Mouse (Mus musculus): Measurements from ENCODE around the gene Uck2. TPM values are rescaled to one million over a fixed set of nuclear protein-coding genes. Genes with fewer than 3 reads are reported as not detected.

The Uck2 gene
- polyA plus RNA-seq, 1 experiment = 160 TPM

GRCm38 (mm10) chr1:167307674-167308073 lies 22.6 kb upstream of the Uck2 start:
- H3K4me1 ChIP-seq (ENCODE audit: control insufficient read depth, insufficient read depth, low read length) = no peaks in the 10 kb centered on the region; the same call in 1 of the 2 replicates
- peak overlapping the region; percentile 100; the same call in 1 of the 2 replicates for H3K27ac ChIP-seq (ENCODE audit: control insufficient read depth, insufficient read depth, low read depth, low read length)
- no peaks in the 10 kb centered on the region for H3K36me3 ChIP-seq (ENCODE audit: control insufficient read depth, insufficient read depth, low read length)
- peak overlapping the region; percentile 98 for H3K4me3 ChIP-seq (ENCODE audit: control insufficient read depth, low read depth, low read length)
- no peaks in the 10 kb centered on the region for H3K27me3 ChIP-seq (ENCODE audit: control insufficient read depth, insufficient read depth, low read length)
- TF ChIP-seq POLR2A (IDR thresholded peaks at IDR 0.05; ENCODE audit: control insufficient read depth, low read depth, low read length) (no peak), CTCF (IDR thresholded peaks at IDR 0.05; ENCODE audit: control insufficient read depth, insufficient read depth, insufficient replicate concordance, low read depth, low read length) (no peak)

- Histone ChIP-seq H3K27ac (ENCODE audit: control insufficient read depth, insufficient read depth, low read depth, low read length) (no peak overlapping the region), H3K4me3 (ENCODE audit: control insufficient read depth, low read depth, low read length) (no peak overlapping the region), H3K27me3 (ENCODE audit: control insufficient read depth, insufficient read depth, low read length) (no peaks in the 10 kb centered on the region), H3K4me1 (ENCODE audit: control insufficient read depth, insufficient read depth, low read length) (no peaks in the 10 kb centered on the region; the same call in 1 of the 2 replicates), H3K36me3 (ENCODE audit: control insufficient read depth, insufficient read depth, low read length) (no peaks in the 10 kb centered on the region)
- TF ChIP-seq POLR2A (IDR thresholded peaks at IDR 0.05; ENCODE audit: control insufficient read depth, low read depth, low read length) (no peak), CTCF (IDR thresholded peaks at IDR 0.05; ENCODE audit: control insufficient read depth, insufficient read depth, insufficient replicate concordance, low read depth, low read length) (peak; percentile 30; the same call in 1 of the 2 replicates)
These were observed 21.5 kb upstream of the Uck2 start for GRCm38 (mm10) chr1:167306451-167307240.

GRCm38 (mm10) chr1:167305501-167306137 lies 20.5 kb upstream of the Uck2 start:
- Histone ChIP-seq H3K27me3 (ENCODE audit: control insufficient read depth, insufficient read depth, low read length) (no peaks in the 10 kb centered on the region), H3K4me1 (ENCODE audit: control insufficient read depth, insufficient read depth, low read length) (no peaks in the 10 kb centered on the region; the same call in 1 of the 2 replicates), H3K27ac (ENCODE audit: control insufficient read depth, insufficient read depth, low read depth, low read length) (no peak overlapping the region), H3K4me3 (ENCODE audit: control insufficient read depth, low read depth, low read length) (no peak overlapping the region), H3K36me3 (ENCODE audit: control insufficient read depth, insufficient read depth, low read length) (no peaks in the 10 kb centered on the region)
- TF ChIP-seq CTCF (IDR thresholded peaks at IDR 0.05; ENCODE audit: control insufficient read depth, insufficient read depth, insufficient replicate concordance, low read depth, low read length) = no peak
- no peak for TF ChIP-seq POLR2A (IDR thresholded peaks at IDR 0.05; ENCODE audit: control insufficient read depth, low read depth, low read length)

DNA sequence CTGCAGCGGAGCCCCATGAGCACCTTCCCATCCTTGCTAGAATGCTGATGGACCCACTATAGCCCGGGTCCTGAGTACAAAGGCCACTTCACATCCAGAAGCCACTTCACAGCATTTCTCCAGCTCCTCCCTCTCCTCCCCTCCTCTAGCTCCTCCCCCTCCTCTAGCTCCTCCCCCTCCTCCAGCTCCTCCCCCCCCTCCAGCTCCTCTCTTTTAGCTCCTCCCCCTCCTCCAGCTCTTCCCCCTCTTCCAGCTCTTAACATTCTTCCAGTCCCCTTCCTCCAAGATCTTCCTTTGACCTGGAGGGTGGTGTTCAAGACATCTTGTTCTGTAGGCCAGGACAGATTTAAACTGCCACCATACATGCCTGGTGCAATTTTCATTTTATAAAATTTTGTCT lies 15.0 kb upstream of the Uck2 start:
- Histone ChIP-seq H3K36me3 (ENCODE audit: control insufficient read depth, insufficient read depth, low read length) (no peaks in the 10 kb centered on the region), H3K27me3 (ENCODE audit: control insufficient read depth, insufficient read depth, low read length) (no peaks in the 10 kb centered on the region), H3K4me1 (ENCODE audit: control insufficient read depth, insufficient read depth, low read length) (no peaks in the 10 kb centered on the region), H3K27ac (ENCODE audit: control insufficient read depth, insufficient read depth, low read depth, low read length) (no peak overlapping the region), H3K4me3 (ENCODE audit: control insufficient read depth, low read depth, low read length) (no peak overlapping the region)
- TF ChIP-seq CTCF (IDR thresholded peaks at IDR 0.05; ENCODE audit: control insufficient read depth, insufficient read depth, insufficient replicate concordance, low read depth, low read length) = no peak
- TF ChIP-seq POLR2A (IDR thresholded peaks at IDR 0.05; ENCODE audit: control insufficient read depth, low read depth, low read length) = no peak

- Histone ChIP-seq H3K27me3 (ENCODE audit: control insufficient read depth, insufficient read depth, low read length) (no peaks in the 10 kb centered on the region), H3K4me3 (ENCODE audit: control insufficient read depth, low read depth, low read length) (no peak overlapping the region), H3K4me1 (ENCODE audit: control insufficient read depth, insufficient read depth, low read length) (no peaks in the 10 kb centered on the region), H3K27ac (ENCODE audit: control insufficient read depth, insufficient read depth, low read depth, low read length) (no peak overlapping the region), H3K36me3 (ENCODE audit: control insufficient read depth, insufficient read depth, low read length) (no peaks in the 10 kb centered on the region)
- no peak for TF ChIP-seq POLR2A (IDR thresholded peaks at IDR 0.05; ENCODE audit: control insufficient read depth, low read depth, low read length)
- TF ChIP-seq CTCF (IDR thresholded peaks at IDR 0.05; ENCODE audit: control insufficient read depth, insufficient read depth, insufficient replicate concordance, low read depth, low read length) = no peak
These were observed 10.7 kb upstream of the Uck2 start for GRCm38 (mm10) chr1:167295679-167296402.

- Histone ChIP-seq H3K36me3 (ENCODE audit: control insufficient read depth, insufficient read depth, low read length) (no peaks in the 10 kb centered on the region), H3K4me1 (ENCODE audit: control insufficient read depth, insufficient read depth, low read length) (no peaks in the 10 kb centered on the region; the same call in 1 of the 2 replicates), H3K27me3 (ENCODE audit: control insufficient read depth, insufficient read depth, low read length) (no peaks in the 10 kb centered on the region), H3K27ac (ENCODE audit: control insufficient read depth, insufficient read depth, low read depth, low read length) (no peak overlapping the region), H3K4me3 (ENCODE audit: control insufficient read depth, low read depth, low read length) (no peak overlapping the region)
- TF ChIP-seq CTCF (IDR thresholded peaks at IDR 0.05; ENCODE audit: control insufficient read depth, insufficient read depth, insufficient replicate concordance, low read depth, low read length) = no peak
- no peak for TF ChIP-seq POLR2A (IDR thresholded peaks at IDR 0.05; ENCODE audit: control insufficient read depth, low read depth, low read length)
These were observed 7.3 kb upstream of the Uck2 start for GRCm38 (mm10) chr1:167292447-167292846.

GRCm38 (mm10) chr1:167291610-167292009 lies 6.5 kb upstream of the Uck2 start:
- Histone ChIP-seq H3K4me1 (ENCODE audit: control insufficient read depth, insufficient read depth, low read length) (no peaks in the 10 kb centered on the region; the same call in 1 of the 2 replicates), H3K27me3 (ENCODE audit: control insufficient read depth, insufficient read depth, low read length) (no peaks in the 10 kb centered on the region), H3K4me3 (ENCODE audit: control insufficient read depth, low read depth, low read length) (no peak overlapping the region), H3K27ac (ENCODE audit: control insufficient read depth, insufficient read depth, low read depth, low read length) (no peak overlapping the region), H3K36me3 (ENCODE audit: control insufficient read depth, insufficient read depth, low read length) (no peaks in the 10 kb centered on the region)
- TF ChIP-seq CTCF (IDR thresholded peaks at IDR 0.05; ENCODE audit: control insufficient read depth, insufficient read depth, insufficient replicate concordance, low read depth, low read length) = no peak
- no peak for TF ChIP-seq POLR2A (IDR thresholded peaks at IDR 0.05; ENCODE audit: control insufficient read depth, low read depth, low read length)
